Mouse (Mus musculus) liver (tissue): ENCODE results near the gene Naa80.

Source experiments
- DNase-seq: peaks from one replicate; pipeline ENCODE4 v3.0.0-alpha.2; 2020; ENCODE audit warnings: mixed read lengths

Gene Naa80

DNA sequence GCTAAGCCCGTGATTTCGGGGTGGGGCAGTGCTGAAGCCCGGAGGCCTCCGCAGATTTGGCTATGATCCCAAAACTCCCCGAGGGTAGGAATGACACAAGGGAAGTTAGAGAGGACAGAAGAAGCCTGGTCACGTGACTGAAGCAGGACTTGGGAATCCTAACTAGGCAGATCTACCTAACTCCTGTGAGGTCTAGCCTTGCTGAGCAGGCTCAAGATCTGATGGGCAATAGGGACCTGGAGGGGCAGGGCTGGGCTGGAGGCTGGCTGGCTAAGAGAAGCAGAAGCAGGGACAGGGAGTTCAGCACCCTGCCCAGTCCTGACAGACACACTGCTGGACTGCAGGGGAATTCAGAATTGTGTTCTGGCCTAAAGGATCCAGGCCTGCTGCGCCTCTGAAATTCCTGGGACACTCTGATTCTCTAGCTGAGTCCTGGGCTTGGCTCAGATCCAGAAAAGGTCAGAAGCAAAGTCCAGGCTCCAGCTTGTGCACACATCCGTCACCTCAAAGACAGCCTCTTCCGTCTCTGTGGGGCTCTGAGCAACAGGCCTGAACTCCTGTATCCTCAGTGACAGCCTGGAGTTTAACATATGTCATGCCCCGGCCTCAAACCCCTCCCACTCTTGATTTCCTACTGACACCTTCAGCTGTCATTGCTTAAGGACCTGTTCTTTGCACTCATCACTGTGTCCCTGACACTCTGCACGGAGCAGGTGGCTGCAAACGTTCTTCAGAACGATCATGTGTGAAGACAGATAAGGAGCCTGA lies 40.3 kb downstream of the Naa80 start:
- peak; percentile 42 for DNase-seq

DNA sequence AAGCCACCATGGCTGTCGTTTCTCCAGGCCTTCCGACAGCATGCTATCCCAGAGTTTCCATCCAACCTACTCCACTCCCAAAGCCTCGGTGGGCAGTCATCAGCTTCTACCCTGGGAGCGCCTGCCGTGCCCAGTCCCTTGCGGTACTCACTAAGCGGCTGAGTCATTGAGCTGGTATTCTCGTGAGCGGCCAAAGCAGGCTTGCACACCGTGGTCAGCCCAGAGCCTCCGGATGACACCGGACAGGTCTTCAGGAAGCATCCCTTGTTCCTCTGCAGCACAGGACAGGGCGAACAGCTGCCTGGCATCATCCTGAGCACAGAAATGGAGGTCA lies 40.8 kb downstream of the Naa80 start:
- DNase-seq = no peak

DNA sequence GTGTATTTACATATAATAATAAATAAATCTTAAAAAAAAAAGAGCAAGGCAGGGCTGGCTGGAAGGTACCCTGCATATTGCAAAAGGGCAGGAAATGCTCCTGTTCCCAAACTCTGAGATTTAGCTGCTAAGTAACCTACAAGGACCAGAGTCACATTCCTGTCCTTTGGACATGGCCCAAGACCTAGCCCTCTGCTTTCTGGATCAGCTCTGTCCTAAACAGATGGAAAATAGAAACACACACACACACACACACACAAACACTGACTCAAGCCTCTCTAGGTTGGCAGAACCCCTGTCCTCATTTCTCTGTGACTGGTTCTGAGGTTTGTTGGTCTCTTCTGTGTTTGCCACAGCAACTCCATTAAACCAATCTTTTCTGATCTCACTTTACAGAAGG lies 42.3 kb downstream of the Naa80 start:
- DNase-seq = no peak

DNA sequence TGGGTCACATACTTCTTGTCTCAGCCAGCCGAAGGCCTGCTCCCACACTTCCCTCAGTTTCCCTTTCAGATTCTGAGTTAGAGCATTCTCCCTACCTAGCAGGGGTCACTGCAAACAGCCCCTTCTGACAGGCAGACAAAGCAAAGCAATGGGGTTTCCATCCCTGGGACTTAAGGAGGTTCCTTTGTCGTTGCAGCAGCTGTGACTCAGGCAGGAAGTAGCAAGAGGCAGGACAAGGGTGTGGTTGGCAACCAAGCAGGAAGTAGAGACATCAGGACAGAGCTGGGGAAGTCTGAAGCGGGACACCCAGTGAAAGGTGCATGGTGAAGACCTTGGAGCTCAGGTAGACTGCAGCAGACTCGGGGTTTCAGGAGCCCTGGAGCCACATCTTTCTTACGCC lies 45.9 kb downstream of the Naa80 start:
- DNase-seq = no peak

DNA sequence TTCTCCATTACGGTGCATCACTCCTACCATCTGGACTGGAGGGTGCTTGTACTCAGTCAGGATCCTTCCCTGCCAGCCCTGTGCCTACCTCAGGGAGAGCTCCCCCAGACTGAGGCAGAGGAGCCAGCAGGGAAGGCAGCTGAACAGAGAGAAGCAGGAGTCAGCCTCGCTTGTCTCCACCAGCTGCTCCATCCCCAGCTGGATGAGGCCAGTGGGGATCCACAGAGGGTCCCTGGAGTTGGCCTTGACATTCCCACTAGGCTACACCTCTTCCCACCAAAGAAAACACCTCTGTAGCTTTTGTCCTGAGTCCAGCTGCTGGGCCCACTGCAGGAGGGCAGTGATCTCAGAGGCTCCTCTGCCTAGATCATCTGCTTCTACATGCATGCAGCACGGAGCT lies 46.3 kb downstream of the Naa80 start:
- DNase-seq = no peak

DNA sequence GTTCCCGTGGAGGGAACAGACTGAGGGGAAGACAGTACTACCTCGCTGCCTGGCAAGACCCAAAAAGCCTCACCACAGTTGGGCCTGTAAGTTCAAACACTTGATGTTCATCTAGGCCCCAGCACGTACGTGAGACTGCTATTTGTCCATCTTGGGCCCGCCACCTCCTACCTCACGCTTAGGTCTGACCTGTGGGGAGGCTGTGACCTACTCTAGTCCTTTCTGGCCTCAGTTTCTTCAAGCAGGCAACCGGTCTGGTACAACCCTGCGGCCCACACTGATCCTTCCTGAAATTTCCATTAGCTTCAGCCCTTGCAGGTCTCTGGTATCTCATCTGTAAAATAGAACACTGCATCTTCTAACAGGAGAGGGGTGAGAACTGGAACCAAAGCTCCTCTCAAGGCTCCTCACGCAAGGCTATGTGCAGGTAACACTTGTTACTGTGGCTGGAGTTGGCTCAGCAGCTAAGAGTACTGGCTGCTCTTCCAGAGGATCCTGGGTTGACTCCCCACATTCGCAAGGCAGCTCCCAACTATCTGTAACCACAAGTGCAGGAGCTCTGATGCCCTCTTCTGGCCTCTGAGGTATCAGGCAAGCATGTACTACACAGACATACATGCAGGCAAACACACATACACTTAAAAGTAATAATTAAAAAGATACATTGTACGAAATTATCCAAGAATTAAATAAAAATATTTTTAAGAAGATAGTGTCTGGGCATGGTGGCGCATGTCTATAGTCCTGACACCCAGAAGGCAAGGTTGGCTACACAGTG lies 46.9 kb downstream of the Naa80 start:
- no peak for DNase-seq

DNA sequence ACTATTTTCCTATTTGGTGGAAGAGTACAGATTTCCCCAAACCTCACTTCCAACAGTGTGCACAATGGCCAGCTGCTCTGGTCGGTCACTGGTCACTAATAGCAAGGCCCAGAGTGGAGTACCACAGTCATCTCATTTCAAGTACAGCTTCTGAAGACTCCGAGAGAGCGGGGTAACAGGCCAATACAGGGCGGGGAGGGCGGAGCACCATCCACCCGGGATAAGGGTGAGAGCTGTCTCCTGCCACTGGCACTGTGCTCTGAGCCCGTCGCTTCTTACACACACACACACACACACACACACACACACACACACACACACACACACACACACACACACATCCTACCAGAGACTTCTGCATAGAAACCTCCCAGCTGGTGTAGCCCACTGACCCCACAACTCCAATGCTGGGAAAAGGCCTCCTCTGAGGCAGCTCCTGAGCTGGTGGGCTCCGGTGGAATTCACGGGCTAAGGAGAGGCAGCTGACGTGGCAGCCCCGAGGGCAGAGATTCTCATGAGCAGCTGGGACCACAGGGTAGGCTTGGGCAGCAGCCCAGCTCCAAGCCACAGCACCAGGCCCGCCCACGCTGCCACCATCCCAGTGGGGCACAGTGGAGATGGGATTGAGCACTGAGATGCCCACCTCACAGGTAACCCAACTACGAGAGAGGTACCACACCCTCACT lies 47.6 kb downstream of the Naa80 start:
- peak; percentile 51 for DNase-seq

DNA sequence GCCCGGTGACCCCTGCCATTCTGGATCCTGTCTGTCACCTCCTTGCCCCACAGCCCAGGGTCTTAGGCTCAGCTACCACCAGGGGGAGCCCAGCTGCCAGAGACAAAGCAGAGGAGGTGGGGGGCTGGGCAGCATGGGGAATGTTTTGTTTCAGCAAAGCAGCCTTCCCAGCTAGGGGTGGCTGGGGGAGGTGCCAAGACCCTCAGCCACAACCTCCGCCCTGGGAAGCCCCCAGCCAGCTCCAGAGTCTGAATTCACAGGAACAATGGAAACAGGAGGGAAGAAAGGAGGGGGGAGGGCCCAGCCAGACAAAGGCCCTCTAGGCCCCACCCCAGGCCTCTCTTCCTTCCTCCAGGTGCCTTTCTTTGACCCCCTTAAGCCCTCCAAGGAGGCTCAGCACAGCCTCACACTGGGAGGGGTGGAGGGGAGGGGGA lies 48.2 kb downstream of the Naa80 start:
- peak; percentile 88 for DNase-seq

DNA sequence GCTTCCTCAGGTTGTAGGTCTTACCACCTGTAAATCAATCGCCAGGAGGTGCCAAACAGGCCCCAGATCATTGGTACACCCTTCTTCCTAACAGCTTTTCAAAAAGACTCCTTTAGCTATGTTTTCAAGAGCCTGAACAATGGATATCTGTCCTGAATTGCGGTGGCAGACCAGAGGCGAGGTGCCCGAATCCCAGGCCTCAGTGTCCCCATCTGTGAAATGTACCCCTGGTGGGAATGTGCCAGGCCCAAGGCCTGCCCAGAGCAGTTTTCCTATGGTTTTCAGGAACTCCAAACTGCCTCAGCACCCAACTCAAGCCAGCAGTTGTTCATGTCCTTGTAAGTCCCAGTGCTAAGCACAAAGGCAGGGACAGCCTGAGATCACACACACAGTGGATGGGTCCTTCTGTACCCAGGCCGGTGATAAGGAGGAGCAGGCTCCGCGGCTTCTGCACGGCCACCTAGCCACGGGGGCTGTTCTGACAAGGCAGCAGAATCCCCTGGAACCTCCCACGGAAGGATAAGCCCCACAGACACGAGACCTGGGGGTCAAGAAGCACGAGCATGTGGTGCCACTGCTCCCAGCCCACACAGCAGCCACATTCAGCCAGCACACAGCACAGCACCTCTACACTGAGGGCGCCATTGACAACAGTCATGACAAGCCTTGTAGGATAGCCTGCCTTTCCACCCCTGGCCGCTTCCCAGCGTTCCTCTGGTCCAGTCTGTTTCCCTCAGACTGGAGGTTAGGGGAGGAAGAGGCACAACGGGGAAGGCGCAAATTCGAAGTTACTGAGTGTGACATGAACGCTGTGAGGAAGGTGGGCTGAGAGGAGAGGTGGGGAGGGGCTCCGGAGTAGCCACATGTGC lies 48.9 kb downstream of the Naa80 start:
- no peak for DNase-seq

DNA sequence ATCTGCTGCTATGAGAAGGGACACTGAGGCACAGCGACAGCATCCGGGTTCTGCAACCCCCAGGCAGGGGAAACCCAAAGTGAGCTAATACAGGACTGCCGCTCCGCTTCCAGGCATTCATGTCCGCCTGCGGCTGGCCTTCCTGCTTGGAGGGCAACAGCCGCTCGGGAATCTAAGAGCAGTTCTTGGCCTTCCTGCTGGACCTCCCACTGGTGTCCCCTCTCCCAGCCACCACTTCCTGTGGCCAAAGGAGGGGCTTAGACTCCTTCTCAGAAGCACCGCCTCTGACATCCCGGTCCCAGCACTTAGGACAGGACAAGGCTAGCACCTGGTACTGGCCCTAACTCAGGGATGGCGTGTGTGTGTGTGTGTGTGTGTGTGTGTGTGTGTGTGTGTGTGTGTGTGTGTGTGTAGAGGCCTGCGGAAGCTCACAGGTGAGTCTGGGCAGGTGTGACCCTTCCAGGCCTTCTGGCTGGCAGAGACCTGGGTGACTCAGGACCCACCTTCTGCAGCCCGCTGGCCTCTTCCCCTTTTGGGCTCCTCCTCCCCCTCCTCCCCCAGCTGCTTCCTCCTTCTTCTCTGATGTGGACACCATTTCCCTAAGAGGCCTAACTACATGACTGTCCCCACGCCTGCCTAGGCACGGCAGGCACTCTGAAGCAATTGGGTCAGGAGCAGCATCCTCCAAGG lies 50.2 kb downstream of the Naa80 start:
- peak; percentile 39 for DNase-seq

DNA sequence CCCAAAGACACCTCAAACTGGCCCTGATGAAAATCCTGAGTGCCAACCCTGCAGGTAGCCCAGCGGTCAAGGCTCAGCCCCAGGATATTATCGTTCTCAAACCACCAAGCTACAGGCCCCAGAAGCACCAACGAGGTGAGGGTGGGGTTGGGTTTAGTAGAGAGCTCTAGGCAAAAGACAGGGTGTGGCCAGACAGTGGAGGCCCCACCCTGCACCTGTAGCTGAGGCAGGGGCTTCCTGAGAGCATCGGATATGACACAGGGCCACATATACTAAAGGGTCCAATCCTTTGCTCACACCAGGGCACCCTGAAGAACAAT lies 50.7 kb downstream of the Naa80 start:
- DNase-seq = peak; percentile 50

DNA sequence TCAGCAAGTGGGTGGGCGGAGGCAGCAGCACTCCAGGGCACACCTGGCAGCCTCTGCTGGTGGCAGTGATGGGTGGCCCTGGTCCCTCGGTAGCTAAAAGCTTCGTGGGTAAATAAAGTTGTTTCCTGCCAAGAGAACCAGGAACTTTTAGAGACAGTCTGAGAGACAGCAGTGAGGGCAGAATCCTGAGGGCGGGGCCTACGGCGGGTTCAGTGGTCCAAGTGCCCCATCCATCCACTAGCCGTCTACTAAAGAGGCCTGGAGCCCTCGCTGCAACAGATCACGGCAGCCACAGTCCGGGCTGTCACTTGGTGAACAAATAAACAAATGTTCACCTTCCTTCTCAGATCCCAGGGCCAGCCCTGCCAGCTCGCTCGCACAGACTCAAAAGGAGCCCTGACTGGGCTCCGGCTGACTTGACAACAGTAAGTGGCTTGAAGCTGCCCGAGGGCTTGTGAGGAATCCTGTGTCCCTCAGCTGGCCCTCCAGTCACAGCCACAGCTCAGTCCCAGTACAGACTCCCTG lies 51.3 kb downstream of the Naa80 start:
- DNase-seq = no peak

DNA sequence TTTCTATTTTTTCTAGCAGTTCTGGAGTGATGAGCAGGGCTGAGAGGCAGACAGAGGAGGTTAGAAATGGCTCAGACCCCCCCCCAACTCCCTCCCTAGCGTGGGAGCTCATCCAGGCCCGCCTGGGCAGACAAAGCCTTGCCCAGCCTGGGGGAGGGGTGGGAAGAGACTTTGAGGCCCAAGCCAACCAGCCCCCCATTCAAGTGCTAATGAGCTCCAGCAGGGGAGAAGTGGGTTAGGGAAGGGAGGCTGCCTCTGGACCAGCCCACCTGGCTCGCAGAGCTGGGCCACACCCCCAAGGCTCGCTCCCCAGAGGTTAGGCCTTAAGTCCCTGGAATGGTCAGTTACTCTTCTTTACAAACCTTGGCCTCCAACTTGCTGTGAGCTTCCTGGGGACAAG lies 51.9 kb downstream of the Naa80 start:
- DNase-seq = no peak

DNA sequence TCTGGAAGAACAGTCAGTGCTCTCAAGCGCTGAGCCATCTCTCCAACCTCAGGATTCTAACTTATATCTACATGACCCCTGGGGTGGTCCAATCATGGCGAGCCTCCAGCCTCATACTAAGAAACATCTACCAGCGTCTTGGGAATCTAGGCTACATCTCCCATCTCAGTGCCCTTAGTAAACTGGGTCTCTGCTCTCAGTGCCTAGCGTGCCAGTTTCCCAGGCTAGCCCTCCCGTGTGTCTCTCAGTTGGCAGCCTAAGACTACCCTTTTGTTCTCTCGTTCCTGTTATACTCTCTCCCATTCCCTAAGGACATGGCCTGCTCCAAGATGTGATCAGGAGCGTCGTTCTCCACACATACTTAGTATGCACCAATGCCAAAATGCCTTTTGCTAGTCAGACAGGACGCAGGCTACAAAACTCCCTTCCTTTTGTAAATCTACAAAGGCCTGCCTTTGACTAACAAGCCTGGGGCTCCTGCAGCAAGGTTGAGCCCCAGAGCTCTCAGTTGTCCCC lies 52.7 kb downstream of the Naa80 start:
- no peak for DNase-seq

DNA sequence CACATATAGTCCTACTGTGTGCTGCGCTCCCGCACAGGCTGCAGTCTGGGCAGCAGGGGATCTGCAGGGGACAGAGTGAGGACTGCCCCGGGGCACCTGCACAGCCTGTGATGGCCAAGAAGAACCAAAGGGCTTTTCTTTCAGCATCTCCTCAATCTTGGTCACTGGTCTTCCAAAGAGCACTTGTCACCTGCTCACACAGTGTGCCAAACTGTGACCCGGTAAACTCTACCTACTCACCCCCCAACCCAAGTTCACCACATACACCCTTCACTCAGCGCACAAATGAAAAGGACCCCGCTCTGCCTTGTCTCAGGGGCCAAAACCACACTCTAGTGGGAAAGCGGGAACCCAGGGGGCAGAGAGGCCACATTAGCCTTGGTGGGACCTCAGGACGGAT lies 53.2 kb downstream of the Naa80 start:
- DNase-seq = no peak

DNA sequence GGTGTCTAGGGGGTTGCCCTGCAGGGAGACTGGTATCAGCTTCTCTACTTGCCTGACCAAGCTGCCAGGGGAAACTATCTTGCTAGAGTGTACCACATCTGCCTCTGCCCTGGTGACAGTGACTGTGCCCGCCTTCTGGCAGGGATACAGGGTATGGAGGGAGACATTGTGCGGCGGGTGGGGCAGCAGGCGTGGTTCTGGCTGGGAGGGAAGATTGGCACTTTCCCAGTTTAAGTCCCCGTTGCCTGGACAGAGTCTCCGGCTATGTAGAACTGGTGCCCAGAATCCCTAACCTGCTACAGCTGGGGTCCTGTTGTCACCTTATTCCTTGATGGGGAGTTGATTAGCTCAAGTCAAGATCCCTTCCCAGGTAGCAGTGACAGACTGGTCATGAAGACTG lies 53.8 kb downstream of the Naa80 start:
- DNase-seq = peak; percentile 74

DNA sequence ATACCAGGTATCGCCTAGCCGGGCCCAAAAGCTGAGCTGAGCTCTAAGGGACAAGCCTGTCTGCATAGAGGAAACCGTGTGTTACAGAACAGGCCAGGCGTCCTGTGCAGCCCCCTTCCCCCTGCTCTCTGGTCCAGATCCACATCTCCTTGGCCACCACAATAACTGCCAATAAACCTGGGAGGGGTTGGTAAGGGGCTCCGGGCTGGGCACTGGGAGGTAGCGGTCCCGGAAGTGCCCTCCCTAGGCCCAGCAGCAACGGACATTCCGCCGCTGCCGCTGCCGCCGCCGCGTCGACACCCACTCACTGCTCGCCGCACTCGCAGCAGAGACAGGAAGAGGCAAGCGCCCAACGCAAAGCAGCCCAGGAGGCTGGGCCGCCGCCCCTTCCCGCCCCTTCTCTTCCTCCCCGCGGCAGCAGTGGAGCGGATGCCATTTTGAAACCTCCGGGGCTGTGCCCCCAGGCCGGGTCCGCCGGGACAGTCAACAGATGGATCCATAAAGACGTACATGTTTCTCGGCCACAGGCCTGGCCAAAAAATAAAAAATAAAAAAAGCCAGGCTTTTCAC lies 54.5 kb downstream of the Naa80 start:
- peak; percentile 87 for DNase-seq
